Mouse (Mus musculus) MEL (cell line): ENCODE data around the gene Ddx55.

Source experiments
- CTCF ChIP-seq, 3 experiments: IDR thresholded peaks in 2 of 3; conservative IDR thresholded peaks in 1 of 3; 2 replicates each; pipeline ENCODE4 v1.5.1; 2011 to 2012; ENCODE audit warnings: low read length in 3 of 3, low read depth in 2 of 3, mild to moderate bottlenecking in 2 of 3, improper control_type of control experiment in 1 of 3, inconsistent platforms in 1 of 3, mixed read lengths in 1 of 3, moderate library complexity in 1 of 3; ENCODE audit not compliant: control insufficient read depth in 1 of 3, insufficient read depth in 1 of 3, poor library complexity in 1 of 3, severe bottlenecking in 1 of 3
- MAZ ChIP-seq: IDR thresholded peaks from 2 replicates; pipeline ENCODE4 v1.6.1; 2012; ENCODE audit warnings: low read depth, mild to moderate bottlenecking, inconsistent platforms, low read length, improper control_type of control experiment
- POLR2A ChIP-seq, 2 experiments: IDR thresholded peaks; 2 replicates each; pipeline ENCODE4 v1.6.1; 2011 to 2012; ENCODE audit warnings: low read length in 2 of 2, mild to moderate bottlenecking in 2 of 2, control low read depth in 1 of 2, improper control_type of control experiment in 1 of 2, low read depth in 1 of 2, moderate library complexity in 1 of 2; ENCODE audit not compliant: control insufficient read depth in 1 of 2, insufficient read depth in 1 of 2, poor library complexity in 1 of 2
- ZMIZ1 ChIP-seq: IDR thresholded peaks from 2 replicates; pipeline ENCODE4 v1.6.1; 2012; ENCODE audit warnings: low read depth, mild to moderate bottlenecking, inconsistent platforms, low read length, improper control_type of control experiment, moderate library complexity

- TF ChIP-seq POLR2A (IDR thresholded peaks at IDR 0.05; ENCODE audit: control insufficient read depth in 1 of 2, insufficient read depth in 1 of 2, low read depth in 1 of 2, low read length in 2 of 2, poor library complexity in 1 of 2) (no peak), CTCF (IDR thresholded peaks at IDR 0.05 in 2 of 3, conservative IDR thresholded peaks at IDR 0.05 in 1 of 3; ENCODE audit: control insufficient read depth in 1 of 3, insufficient read depth in 1 of 3, low read depth in 2 of 3, low read length in 3 of 3, poor library complexity in 1 of 3, severe bottlenecking in 1 of 3) (no peak), MAZ (no peak), ZMIZ1 (no peak)
These were observed 66.0 kb downstream of the Ddx55 start for GRCm38 (mm10) chr5:124618711-124619110.
